In genomic region chr10:61339216-61339615, GRCm38 (mm10) we compare ENCODE assay signal across 22 mouse cellular contexts. TPM values are rescaled to one million over a fixed set of nuclear protein-coding genes. Genes with fewer than 3 reads are reported as not detected.
A peak's percentile ranks its signal among the peaks of the same experiment; 100 is the strongest.
DNase-seq lines count a peak whose midpoint lies in the region; ATAC-seq and TF ChIP-seq lines count a peak whose summit lies in the region.
"Had no signal": no experiment of that assay in that cellular context is flagged by ENCODE, and none has a peak within 500 bp of the region (broad histone marks: within the 10 kb centered on the region; RNA-seq: fewer than 3 reads in every experiment).

No protein-coding gene starts in this region.

- no peak overlapping the region for H3K27ac ChIP-seq in hindbrain, postnatal 0 days
- H3K27ac ChIP-seq in hindbrain, embryonic 16.5 days (ENCODE audit: low read depth, low read length), result no peak overlapping the region
- no peak overlapping the region for H3K27ac ChIP-seq in liver, postnatal 0 days (ENCODE audit: low read depth)
- no peak overlapping the region for H3K27ac ChIP-seq in liver, embryonic 11.5 days (ENCODE audit: low read depth, low read length)
- no peak overlapping the region for H3K27ac ChIP-seq in ES-Bruce4 (ENCODE audit: insufficient read depth, low read length)
- H3K27ac ChIP-seq: embryonic facial prominence, embryonic 13.5 days; hindbrain, embryonic 13.5 days; liver, embryonic 15.5 days; midbrain, embryonic 15.5 days had no signal

- peak; percentile 37; the same call in 1 of the 2 replicates for TF ChIP-seq CTCF in hindbrain, postnatal 0 days (IDR thresholded peaks at IDR 0.05; ENCODE audit: low read depth)
- TF ChIP-seq CTCF in liver, postnatal 0 days (IDR thresholded peaks at IDR 0.05; ENCODE audit: low read depth), result peak; percentile 37
- TF ChIP-seq CTCF in ES-Bruce4 (IDR thresholded peaks at IDR 0.05; ENCODE audit: low read depth, low read length), result peak; percentile 71

- WGBS in hindbrain, postnatal 0 days, result 91% methylated on average over 9 of the region's 9 CpGs
- 90% methylated on average over 9 of the region's 9 CpGs for WGBS in hindbrain, embryonic 16.5 days
- WGBS in liver, postnatal 0 days (ENCODE audit: insufficient replicate concordance), result 79% methylated on average over 9 of the region's 9 CpGs
- 83% methylated on average over 9 of the region's 9 CpGs for WGBS in liver, embryonic 11.5 days

- DNase-seq in hindbrain, postnatal 0 days (ENCODE audit: low spot score), result no peak
- DNase-seq in liver, postnatal 0 days, result no peak
- no peak for DNase-seq in liver, embryonic 11.5 days (ENCODE audit: low spot score)
- DNase-seq in A20 (ENCODE audit: low read depth, low spot score), result peak; percentile 50
- no peak for DNase-seq in right cerebral cortex, postnatal 25 days
- no peak for DNase-seq in kidney, postnatal 14 days
- DNase-seq: adrenal gland, postnatal 36 days; cerebellum, adult 9-10 months; heart, postnatal 10 days; kidney, adult 18-20 months; layer of hippocampus, postnatal 36 days; left cerebral cortex, postnatal 4 days; retina, postnatal 1 day; thymus, postnatal 25 days had no signal

- no peak overlapping the region for H3K4me2 ChIP-seq in hindbrain, postnatal 0 days (ENCODE audit: low read depth, low read length)
- no peak overlapping the region for H3K4me2 ChIP-seq in hindbrain, embryonic 16.5 days (ENCODE audit: low read length)
- no peak overlapping the region for H3K4me2 ChIP-seq in liver, postnatal 0 days (ENCODE audit: low read depth, low read length)
- no peak overlapping the region for H3K4me2 ChIP-seq in liver, embryonic 11.5 days
- H3K4me2 ChIP-seq: embryonic facial prominence, embryonic 13.5 days; hindbrain, embryonic 13.5 days; liver, embryonic 15.5 days; midbrain, embryonic 15.5 days had no signal

- no peaks in the 10 kb centered on the region for H3K27me3 ChIP-seq in hindbrain, postnatal 0 days (ENCODE audit: insufficient read depth, low read length)
- H3K27me3 ChIP-seq in hindbrain, embryonic 16.5 days (replicated peaks; ENCODE audit: control insufficient read depth, insufficient read depth, low read length), result no peaks in the 10 kb centered on the region
- no peaks in the 10 kb centered on the region for H3K27me3 ChIP-seq in liver, postnatal 0 days (ENCODE audit: insufficient read depth, low read length)
- H3K27me3 ChIP-seq in liver, embryonic 11.5 days (replicated peaks; ENCODE audit: control insufficient read depth, insufficient read depth, low read length), result no peaks in the 10 kb centered on the region
- no peaks in the 10 kb centered on the region for H3K27me3 ChIP-seq in ES-Bruce4 (ENCODE audit: control insufficient read depth, insufficient read depth, low read length, poor library complexity, severe bottlenecking)
- H3K27me3 ChIP-seq: embryonic facial prominence, embryonic 13.5 days; hindbrain, embryonic 13.5 days; liver, embryonic 15.5 days; midbrain, embryonic 15.5 days had no signal

- no peak for TF ChIP-seq POLR2A in ES-Bruce4 (IDR thresholded peaks at IDR 0.05; ENCODE audit: insufficient read depth, low read length)

- H3K4me3 ChIP-seq in hindbrain, postnatal 0 days (ENCODE audit: low read length), result no peak overlapping the region
- H3K4me3 ChIP-seq in hindbrain, embryonic 16.5 days (ENCODE audit: low read length), result no peak overlapping the region
- no peak overlapping the region for H3K4me3 ChIP-seq in liver, postnatal 0 days (ENCODE audit: low read depth, low read length)
- no peak overlapping the region for H3K4me3 ChIP-seq in liver, embryonic 11.5 days (ENCODE audit: low read depth, low read length)
- H3K4me3 ChIP-seq in ES-Bruce4 (ENCODE audit: low read depth, low read length), result no peak overlapping the region
- H3K4me3 ChIP-seq: embryonic facial prominence, embryonic 13.5 days; hindbrain, embryonic 13.5 days; liver, embryonic 15.5 days; midbrain, embryonic 15.5 days had no signal

- no peak for ATAC-seq in hindbrain, postnatal 0 days
- ATAC-seq in hindbrain, embryonic 16.5 days, result no peak
- ATAC-seq in liver, postnatal 0 days, result no peak
- ATAC-seq in liver, embryonic 11.5 days (replicated peaks; ENCODE audit: low FRiP score), result no peak
- ATAC-seq: midbrain, embryonic 15.5 days had no signal

- H3K36me3 ChIP-seq in hindbrain, postnatal 0 days (ENCODE audit: insufficient read depth, low read length), result no peaks in the 10 kb centered on the region; the same call in 1 of the 2 replicates
- H3K36me3 ChIP-seq in hindbrain, embryonic 16.5 days (ENCODE audit: control insufficient read depth, insufficient read depth, low read length), result 0 out of 2 replicates have a peak, but pooled peaks cover 4% of the 10 kb centered on the region
- H3K36me3 ChIP-seq in liver, postnatal 0 days (replicated peaks; ENCODE audit: insufficient read depth, low read length), result no peaks in the 10 kb centered on the region
- peaks cover 1% of the 10 kb centered on the region; the same call in 1 of the 2 replicates for H3K36me3 ChIP-seq in liver, embryonic 11.5 days (ENCODE audit: control insufficient read depth, insufficient read depth, low read length)
- H3K36me3 ChIP-seq in ES-Bruce4 (ENCODE audit: control insufficient read depth, insufficient read depth, low read length, poor library complexity, severe bottlenecking), result peaks cover 9% of the 10 kb centered on the region
- H3K36me3 ChIP-seq: liver, embryonic 15.5 days; midbrain, embryonic 15.5 days had no signal

- TF ChIP-seq EP300 in liver, postnatal 0 days (IDR thresholded peaks at IDR 0.05; ENCODE audit: low read depth), result no peak
- TF ChIP-seq EP300 in ES-Bruce4 (IDR thresholded peaks at IDR 0.05; ENCODE audit: insufficient read depth, low read depth, low read length), result no peak

- no peak overlapping the region for H3K9ac ChIP-seq in hindbrain, postnatal 0 days (replicated peaks; ENCODE audit: low read length)
- no peak overlapping the region for H3K9ac ChIP-seq in hindbrain, embryonic 16.5 days (ENCODE audit: low read depth, low read length)
- H3K9ac ChIP-seq in liver, postnatal 0 days (replicated peaks), result no peak overlapping the region
- H3K9ac ChIP-seq in liver, embryonic 11.5 days (ENCODE audit: low read depth, low read length), result no peak overlapping the region
- H3K9ac ChIP-seq in ES-Bruce4 (ENCODE audit: low read depth, poor library complexity, severe bottlenecking), result no peak overlapping the region
- H3K9ac ChIP-seq: embryonic facial prominence, embryonic 13.5 days; hindbrain, embryonic 13.5 days; liver, embryonic 15.5 days; midbrain, embryonic 15.5 days had no signal

- no peaks in the 10 kb centered on the region for H3K4me1 ChIP-seq in hindbrain, postnatal 0 days (ENCODE audit: insufficient read depth, low read length)
- no peaks in the 10 kb centered on the region for H3K4me1 ChIP-seq in hindbrain, embryonic 16.5 days (ENCODE audit: control insufficient read depth, insufficient read depth, low read depth, low read length)
- peaks cover 3% of the 10 kb centered on the region; the same call in 1 of the 2 replicates for H3K4me1 ChIP-seq in liver, postnatal 0 days (ENCODE audit: insufficient read depth)
- H3K4me1 ChIP-seq in liver, embryonic 11.5 days (replicated peaks; ENCODE audit: control insufficient read depth, insufficient read depth, low read length), result 0 out of 2 replicates have a peak, but pooled peaks cover 3% of the 10 kb centered on the region
- H3K4me1 ChIP-seq in ES-Bruce4 (ENCODE audit: control insufficient read depth, insufficient read depth, low read length), result peaks cover 3% of the 10 kb centered on the region
- H3K4me1 ChIP-seq: hindbrain, embryonic 13.5 days; midbrain, embryonic 15.5 days had no signal

- H3K9me3 ChIP-seq in hindbrain, postnatal 0 days (ENCODE audit: low read length), result no peaks in the 10 kb centered on the region
- H3K9me3 ChIP-seq in hindbrain, embryonic 16.5 days (ENCODE audit: control insufficient read depth, low read length), result no peaks in the 10 kb centered on the region
- H3K9me3 ChIP-seq in liver, postnatal 0 days (ENCODE audit: low read length), result no peaks in the 10 kb centered on the region
- no peaks in the 10 kb centered on the region for H3K9me3 ChIP-seq in liver, embryonic 11.5 days (ENCODE audit: control insufficient read depth, low read length)
- H3K9me3 ChIP-seq in ES-Bruce4 (replicated peaks; ENCODE audit: control insufficient read depth, insufficient read depth, low read length, poor library complexity, severe bottlenecking), result no peaks in the 10 kb centered on the region
- H3K9me3 ChIP-seq: embryonic facial prominence, embryonic 13.5 days; hindbrain, embryonic 13.5 days; liver, embryonic 15.5 days; midbrain, embryonic 15.5 days had no signal

RNA-seq across cellular contexts. Expression of gene Prf1, which starts 41.6 kb away (rescaled TPM):
- not detected in 2 replicates for total RNA-seq in hindbrain, postnatal 0 days (2014; rRNA removed)
- not detected in 2 replicates for polyA plus RNA-seq in hindbrain, postnatal 0 days (2015; fragmentation: Nextera tagmentation; extraction: Ambion mirVana)
- polyA plus RNA-seq in hindbrain, embryonic 16.5 days (2015; fragmentation: Nextera tagmentation; extraction: Ambion mirVana), result 0.07 TPM in 1 of 2 replicates, not detected in the other
- 0.13 and 0.21 TPM in 2 replicates for polyA plus RNA-seq in liver, postnatal 0 days (2015; fragmentation: Nextera tagmentation; extraction: Ambion mirVana)
- 0.06 and 0.19 TPM in 2 replicates for polyA plus RNA-seq in liver, embryonic 11.5 days (2014; fragmentation: Nextera tagmentation; extraction: Ambion mirVana)
- not detected in 2 replicates for polyA plus RNA-seq in ES-Bruce4 (2011; ENCODE audit: insufficient read depth, insufficient read length, low read depth, missing spikeins)
- total RNA-seq: gastrocnemius, adult 8-10 months; heart, postnatal 10 days; layer of hippocampus, postnatal 36 days; left cerebral cortex, postnatal 4 days had no signal
- polyA plus RNA-seq: cortical plate, adult 2 months; embryonic facial prominence, embryonic 13.5 days had no signal

RNA-seq across cellular contexts. Expression of gene Pald1, which starts 44.1 kb away (rescaled TPM):
- total RNA-seq in hindbrain, postnatal 0 days (2014; rRNA removed), result 34.3 and 36.0 TPM in 2 replicates
- 21.7 TPM in 2 replicates for polyA plus RNA-seq in hindbrain, postnatal 0 days (2015; fragmentation: Nextera tagmentation; extraction: Ambion mirVana)
- 26.9 and 30.6 TPM in 2 replicates for polyA plus RNA-seq in hindbrain, embryonic 16.5 days (2015; fragmentation: Nextera tagmentation; extraction: Ambion mirVana)
- polyA plus RNA-seq in liver, postnatal 0 days (2015; fragmentation: Nextera tagmentation; extraction: Ambion mirVana), result 3.7 and 3.8 TPM in 2 replicates
- polyA plus RNA-seq in liver, embryonic 11.5 days (2014; fragmentation: Nextera tagmentation; extraction: Ambion mirVana), result 17.0 and 18.4 TPM in 2 replicates
- polyA plus RNA-seq in ES-Bruce4 (2011; ENCODE audit: insufficient read depth, insufficient read length, low read depth, missing spikeins), result 35.8 and 36.0 TPM in 2 replicates
